Mouse (Mus musculus): ENCODE measurements around the gene Shisa6. TPM values are rescaled to one million over a fixed set of nuclear protein-coding genes. Genes with fewer than 3 reads are reported as not detected.
"Not testable (repeated sequence)": the region's sequence is repeated elsewhere in the genome, so short reads cannot be mapped to it uniquely, and the experiment has no call there.

The Shisa6 gene
- polyA plus RNA-seq, 1 experiment: 0.06 TPM

- DNase-seq (ENCODE audit: low spot score): no peak
These were observed 43.3 kb downstream of the Shisa6 start for GRCm38 (mm10) chr11:66482501-66482900.

DNA sequence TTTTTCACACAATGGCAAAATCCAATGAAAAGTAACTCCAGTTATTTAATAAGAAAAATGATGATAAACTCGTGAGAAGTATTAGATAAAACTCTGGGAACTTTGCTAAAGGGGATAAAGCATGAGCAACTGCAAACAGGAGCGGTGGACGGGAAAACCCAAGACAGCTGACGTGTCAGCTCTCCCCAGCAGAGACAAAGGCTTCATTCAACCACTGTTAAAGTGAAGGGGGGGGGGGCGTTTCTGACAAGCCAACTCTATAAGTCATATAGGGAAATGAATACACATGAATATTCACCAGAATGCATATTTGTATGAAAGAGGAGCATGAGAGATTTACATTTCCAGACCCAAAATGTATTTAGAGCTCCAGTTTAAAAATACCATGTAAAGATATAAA is 83.1 kb downstream of the Shisa6 start:
- DNase-seq (ENCODE audit: low spot score): no peak

GRCm38 (mm10) chr11:66426129-66426528 is 99.6 kb downstream of the Shisa6 start:
- no peak for DNase-seq (ENCODE audit: low spot score)

DNA sequence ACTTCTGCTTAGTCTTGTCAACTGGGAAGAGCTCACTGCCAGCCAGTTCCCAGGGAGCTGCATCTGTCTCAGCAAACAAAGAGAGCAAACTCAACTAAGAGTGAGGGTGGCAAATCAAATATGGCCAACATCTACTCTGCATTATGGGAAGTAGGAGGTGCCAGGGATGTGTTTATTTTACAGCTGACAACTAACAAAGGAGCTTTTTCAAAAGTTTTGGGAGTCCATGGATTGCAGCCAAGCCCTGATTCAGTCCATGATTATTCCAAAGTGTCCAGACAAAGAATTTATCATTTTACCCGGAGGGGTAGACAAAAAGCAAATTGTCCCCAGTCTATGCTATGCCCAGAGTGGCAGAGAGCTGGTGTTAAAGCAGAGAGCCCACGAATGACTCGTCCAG is 107.5 kb downstream of the Shisa6 start:
- no peak for DNase-seq (ENCODE audit: low spot score)

GRCm38 (mm10) chr11:66408721-66409120 is 117.0 kb downstream of the Shisa6 start:
- DNase-seq (ENCODE audit: low spot score): not testable (repeated sequence)

DNA sequence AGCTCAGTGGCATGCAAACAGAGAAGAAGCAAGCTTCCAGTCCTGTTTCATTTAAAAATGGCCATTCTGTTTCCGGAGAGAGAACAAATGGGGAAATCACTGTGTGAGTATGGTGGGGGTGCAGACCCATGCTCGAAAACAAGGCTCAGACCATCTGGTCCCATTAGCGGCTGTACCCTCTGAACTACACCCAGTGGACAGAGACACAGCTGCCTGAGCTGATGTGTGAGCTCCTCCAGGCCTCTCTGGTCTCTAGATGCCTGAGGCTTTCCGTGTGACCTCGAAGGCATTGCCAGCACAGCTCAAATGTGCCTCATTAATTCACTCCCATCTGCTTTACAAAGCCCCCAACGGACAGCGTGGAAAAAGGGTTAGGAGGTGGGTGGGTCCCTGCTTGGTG is 125.7 kb downstream of the Shisa6 start:
- DNase-seq (ENCODE audit: low spot score): no peak

GRCm38 (mm10) chr11:66387561-66387960 is 138.2 kb downstream of the Shisa6 start:
- no peak for DNase-seq (ENCODE audit: low spot score)

- no peak for DNase-seq (ENCODE audit: low spot score)
These were observed 154.0 kb downstream of the Shisa6 start for GRCm38 (mm10) chr11:66371796-66372195.

- DNase-seq (ENCODE audit: low spot score): no peak
These were observed 156.0 kb downstream of the Shisa6 start for GRCm38 (mm10) chr11:66369764-66370163.

GRCm38 (mm10) chr11:66366809-66367685 is 158.7 kb downstream of the Shisa6 start:
- DNase-seq (ENCODE audit: low spot score): no peak

DNA sequence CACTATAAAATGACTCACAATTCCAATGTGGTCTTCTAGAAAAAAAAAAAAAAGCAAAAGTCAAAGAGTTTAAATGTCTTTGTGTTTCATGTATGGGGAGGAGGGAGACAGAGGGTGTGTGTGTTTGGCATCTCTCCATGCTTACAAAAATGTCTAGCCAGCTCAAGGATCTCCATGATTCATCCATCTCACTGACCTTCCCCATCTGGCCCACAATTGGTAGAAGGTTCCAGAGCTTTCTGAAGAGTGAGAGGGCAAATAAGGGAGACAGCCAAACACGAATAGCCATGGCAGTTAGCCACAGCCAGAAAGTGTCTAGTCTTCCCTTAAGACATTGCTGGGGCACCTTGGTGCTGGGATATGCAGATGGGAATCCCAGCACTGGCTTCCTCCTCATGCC is 166.0 kb downstream of the Shisa6 start:
- no peak for DNase-seq (ENCODE audit: low spot score)

DNA sequence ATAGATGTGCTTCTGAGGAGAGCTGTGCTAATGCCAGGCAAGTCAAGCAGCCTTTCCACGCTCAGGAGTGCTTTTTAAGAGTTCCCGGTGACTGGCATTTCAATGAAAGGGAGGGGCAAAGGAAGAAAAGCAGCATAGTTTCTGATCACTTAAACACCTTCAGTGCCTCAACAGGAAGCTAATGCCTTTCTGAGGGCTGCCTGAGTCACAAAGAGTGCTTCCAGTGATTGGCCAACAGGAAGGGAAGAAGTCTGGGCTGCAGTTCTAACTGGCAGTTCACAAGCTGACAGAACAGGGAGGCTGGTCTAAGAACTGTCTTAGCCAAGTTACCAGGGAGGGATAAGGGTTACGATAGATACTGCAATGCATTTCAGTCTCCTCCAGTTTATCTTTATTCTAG is 180.9 kb downstream of the Shisa6 start:
- no peak for DNase-seq (ENCODE audit: low spot score)

DNA sequence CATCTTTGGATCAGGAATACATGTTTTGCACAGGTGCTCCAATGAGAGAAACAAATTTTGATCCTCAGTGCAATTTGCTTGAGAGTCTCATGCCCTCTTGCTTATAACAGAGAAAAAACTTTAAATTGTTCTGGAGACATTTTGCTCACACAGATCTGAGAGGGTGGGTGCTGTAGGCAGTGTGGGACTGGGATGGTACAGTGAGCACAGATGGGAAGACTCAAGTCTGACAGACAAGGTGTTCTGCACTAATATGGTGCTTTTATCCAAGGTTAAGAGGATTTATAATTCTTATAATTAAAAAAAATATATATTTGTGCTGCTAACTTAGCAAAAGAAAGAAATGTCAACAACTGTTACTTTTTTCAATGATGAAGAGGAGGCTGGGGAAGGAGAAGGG is 189.5 kb downstream of the Shisa6 start:
- no peak for DNase-seq (ENCODE audit: low spot score)

- DNase-seq (ENCODE audit: low spot score): no peak
These were observed 213.0 kb downstream of the Shisa6 start for GRCm38 (mm10) chr11:66312764-66313163.

GRCm38 (mm10) chr11:66304396-66304795 is 221.4 kb downstream of the Shisa6 start:
- no peak for DNase-seq (ENCODE audit: low spot score)

- no peak for DNase-seq (ENCODE audit: low spot score)
These were observed 251.1 kb downstream of the Shisa6 start for GRCm38 (mm10) chr11:66274707-66275081.

- no peak for DNase-seq (ENCODE audit: low spot score)
These were observed 251.7 kb downstream of the Shisa6 start for GRCm38 (mm10) chr11:66273904-66274706.

- no peak for DNase-seq (ENCODE audit: low spot score)
These were observed 258.7 kb downstream of the Shisa6 start for GRCm38 (mm10) chr11:66267029-66267428.

GRCm38 (mm10) chr11:66265336-66265990 is 260.3 kb downstream of the Shisa6 start:
- no peak for DNase-seq (ENCODE audit: low spot score)

GRCm38 (mm10) chr11:66260205-66260604 is 265.6 kb downstream of the Shisa6 start:
- no peak for DNase-seq (ENCODE audit: low spot score)

DNA sequence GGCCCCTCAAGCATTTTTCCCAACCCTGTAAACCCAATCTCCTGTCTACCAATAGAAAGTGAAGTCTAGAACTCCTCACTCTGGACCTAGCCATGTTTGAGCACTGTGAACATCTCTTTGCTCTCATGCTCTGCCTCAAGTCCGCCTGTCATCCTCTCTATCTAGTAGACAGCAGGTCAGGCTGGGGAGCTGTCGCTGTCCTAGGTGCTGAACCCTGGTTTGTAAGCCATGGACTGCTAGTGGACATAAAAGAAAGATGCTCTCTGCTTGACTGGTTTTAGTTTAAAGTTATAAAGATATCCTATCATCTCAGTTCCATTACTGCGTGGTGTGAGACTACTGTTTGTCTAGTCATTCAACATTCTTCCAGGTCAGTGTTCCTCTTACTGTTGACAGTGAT is 266.9 kb downstream of the Shisa6 start:
- no peak for DNase-seq (ENCODE audit: low spot score)

DNA sequence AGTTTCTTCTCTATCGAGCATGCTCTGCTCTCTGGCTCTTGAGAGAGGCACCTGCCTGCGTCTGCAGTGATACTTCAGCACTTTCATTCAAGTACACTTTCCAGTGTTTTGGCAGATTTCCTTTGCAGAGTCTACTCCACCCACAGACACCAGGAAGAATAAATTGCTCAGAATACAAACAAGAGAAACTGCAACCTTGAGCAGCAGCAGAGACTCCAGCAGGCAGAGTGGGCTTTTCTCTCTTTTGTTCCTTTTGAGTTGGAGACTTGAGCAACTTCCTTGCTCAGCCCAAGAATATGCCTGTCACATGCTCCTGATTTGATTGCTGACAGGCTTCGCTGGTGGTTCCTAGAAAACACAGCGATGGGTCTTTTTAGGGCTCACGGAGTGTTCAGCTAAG is 278.6 kb downstream of the Shisa6 start:
- no peak for DNase-seq (ENCODE audit: low spot score)
